Mouse (Mus musculus): ENCODE measurements around the gene Hs3st6. TPM values are rescaled to one million over a fixed set of nuclear protein-coding genes. Genes with fewer than 3 reads are reported as not detected.
A peak's percentile ranks its signal among the peaks of the same experiment; 100 is the strongest.

The Hs3st6 gene
- polyA plus RNA-seq, 1 experiment from 2014 or later: 0.28 TPM

DNA sequence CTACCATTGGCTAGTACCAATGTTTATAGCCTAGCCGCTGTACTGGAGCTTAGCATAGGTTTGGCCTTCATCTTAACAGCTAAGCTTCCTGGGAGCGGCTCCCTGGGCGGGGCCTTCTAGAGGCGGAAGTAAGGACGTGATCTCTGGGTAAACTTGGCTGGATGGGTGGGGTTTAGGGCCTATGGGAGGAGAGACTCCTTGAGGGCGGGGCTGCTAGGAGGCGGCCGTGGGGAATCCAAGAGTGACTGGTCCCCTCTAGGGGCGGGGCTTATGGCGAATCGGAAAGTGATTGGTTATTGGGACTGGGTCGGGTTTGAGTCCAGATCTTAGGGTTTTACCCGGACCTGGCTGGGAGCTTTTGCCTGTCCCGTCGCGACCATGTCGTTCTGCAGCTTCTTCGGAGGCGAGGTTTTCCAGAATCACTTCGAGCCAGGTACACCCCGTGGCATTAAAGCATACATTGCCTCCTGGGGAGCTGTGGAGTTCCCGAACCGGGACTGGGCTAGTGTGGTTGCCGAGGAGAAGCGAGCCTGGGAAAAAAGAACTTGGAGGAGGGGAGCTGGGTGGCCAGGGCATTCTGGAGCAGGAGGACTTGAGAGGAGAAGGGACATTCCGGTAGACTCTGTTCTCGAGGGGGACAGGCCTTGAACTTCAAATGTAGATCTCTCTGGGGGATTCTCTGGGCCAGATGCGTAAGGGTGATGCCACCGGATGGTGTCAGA, 16.3 kb upstream of the Hs3st6 start, which contains the start of gene Msrb1:
Gene Msrb1 (plus strand): TSS at position 313 of the 722 bp plus-strand sequence.
- under 1% methylated on average over 29 of the region's 29 CpGs for WGBS
- Histone ChIP-seq H3K9ac (ENCODE audit: low read depth, low read length) (peak within 1 kb of the TSS; percentile 81), H3K4me3 (ENCODE audit: low read length) (peak within 1 kb of the TSS; percentile 71), H3K4me2 (ENCODE audit: low read depth, low read length) (peak within 1 kb of the TSS; percentile 91), H3K27me3 (replicated peaks; ENCODE audit: control insufficient read depth, insufficient read depth, low read length) (no peaks in the 10 kb centered on the region), H3K9me3 (ENCODE audit: control insufficient read depth, low read length) (no peaks in the 10 kb centered on the region), H3K36me3 (ENCODE audit: control insufficient read depth, insufficient read depth, low read length) (no peaks in the 10 kb centered on the region), H3K4me1 (ENCODE audit: control insufficient read depth, insufficient read depth, low read length) (peaks cover 18% of the 10 kb centered on the region), H3K27ac (ENCODE audit: low read length) (peak within 1 kb of the TSS; percentile 83)
- ATAC-seq: peak; percentile 97

DNA sequence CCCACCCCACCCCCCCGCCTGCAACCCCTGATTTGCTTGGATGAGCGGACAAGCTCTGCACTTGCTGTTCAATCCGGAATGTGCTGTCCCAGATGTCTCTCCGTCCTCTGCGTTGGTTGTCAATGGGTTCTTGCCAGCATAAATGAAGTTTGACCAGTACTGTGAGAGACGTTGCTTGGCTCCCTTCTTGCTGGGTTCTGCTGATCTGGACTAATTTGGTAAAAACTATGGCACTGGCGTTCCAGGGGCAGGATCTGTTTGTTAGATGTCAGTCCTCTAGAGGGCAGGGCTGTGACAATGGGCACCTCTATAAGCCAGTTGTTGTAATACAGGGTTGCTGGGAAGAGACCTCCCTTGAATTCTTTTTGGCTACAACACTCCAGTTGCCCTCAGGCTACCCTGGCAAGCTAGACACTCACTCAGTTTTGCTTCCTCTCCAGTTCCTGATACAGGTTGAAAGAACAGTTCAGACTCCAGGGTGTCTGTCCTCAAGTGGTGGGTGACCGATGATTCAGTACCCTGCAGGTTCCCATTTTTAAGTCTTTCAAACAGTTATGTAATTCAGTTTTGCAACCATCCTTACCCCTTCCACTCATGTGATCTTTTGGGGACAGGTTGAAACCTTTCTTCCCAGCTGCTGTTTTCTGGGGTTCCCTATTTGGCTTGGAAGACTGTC, 15.5 kb upstream of the Hs3st6 start:
- no peak overlapping the region for H3K27ac ChIP-seq (ENCODE audit: low read length)
- WGBS: 29% methylated on average over 8 of the region's 8 CpGs
- H3K36me3 ChIP-seq (ENCODE audit: control insufficient read depth, insufficient read depth, low read length): no peaks in the 10 kb centered on the region
- peaks cover 18% of the 10 kb centered on the region for H3K4me1 ChIP-seq (ENCODE audit: control insufficient read depth, insufficient read depth, low read length)
- H3K27me3 ChIP-seq (replicated peaks; ENCODE audit: control insufficient read depth, insufficient read depth, low read length): no peaks in the 10 kb centered on the region
- H3K9ac ChIP-seq (ENCODE audit: low read depth, low read length): peak overlapping the region; percentile 81
- no peak for ATAC-seq
- peak overlapping the region; percentile 71 for H3K4me3 ChIP-seq (ENCODE audit: low read length)
- H3K4me2 ChIP-seq (ENCODE audit: low read depth, low read length): peak overlapping the region; percentile 91
- H3K9me3 ChIP-seq (ENCODE audit: control insufficient read depth, low read length): no peaks in the 10 kb centered on the region

DNA sequence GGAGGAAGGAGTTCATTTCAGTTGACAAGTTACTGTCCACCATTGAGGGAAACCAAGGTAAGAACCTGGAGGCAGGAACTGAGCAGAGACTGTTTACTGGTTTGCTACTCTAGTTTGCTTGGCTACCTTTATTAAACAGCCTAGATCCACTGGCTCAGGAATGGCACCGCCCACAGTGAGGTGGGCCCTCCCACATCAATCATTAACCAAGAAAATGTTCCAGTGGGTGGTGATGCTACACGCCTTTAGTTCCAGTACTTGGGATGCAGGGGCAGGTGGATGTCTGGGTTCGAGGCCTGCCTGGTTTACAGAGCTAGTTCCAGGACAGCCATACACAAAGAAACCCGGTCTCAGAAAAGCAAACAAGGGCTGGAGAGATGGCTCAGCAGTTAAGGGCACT, 14.6 kb upstream of the Hs3st6 start:
- WGBS: 73% methylated on average over 4 of the region's 4 CpGs
- H3K4me2 ChIP-seq (ENCODE audit: low read depth, low read length): no peak overlapping the region
- ATAC-seq: no peak
- no peaks in the 10 kb centered on the region for H3K9me3 ChIP-seq (ENCODE audit: control insufficient read depth, low read length)
- no peaks in the 10 kb centered on the region for H3K36me3 ChIP-seq (ENCODE audit: control insufficient read depth, insufficient read depth, low read length)
- H3K4me3 ChIP-seq (ENCODE audit: low read length): no peak overlapping the region; the same call in 1 of the 2 replicates
- H3K9ac ChIP-seq (ENCODE audit: low read depth, low read length): no peak overlapping the region
- H3K27me3 ChIP-seq (replicated peaks; ENCODE audit: control insufficient read depth, insufficient read depth, low read length): no peaks in the 10 kb centered on the region
- no peak overlapping the region for H3K27ac ChIP-seq (ENCODE audit: low read length)
- H3K4me1 ChIP-seq (ENCODE audit: control insufficient read depth, insufficient read depth, low read length): peaks cover 18% of the 10 kb centered on the region

DNA sequence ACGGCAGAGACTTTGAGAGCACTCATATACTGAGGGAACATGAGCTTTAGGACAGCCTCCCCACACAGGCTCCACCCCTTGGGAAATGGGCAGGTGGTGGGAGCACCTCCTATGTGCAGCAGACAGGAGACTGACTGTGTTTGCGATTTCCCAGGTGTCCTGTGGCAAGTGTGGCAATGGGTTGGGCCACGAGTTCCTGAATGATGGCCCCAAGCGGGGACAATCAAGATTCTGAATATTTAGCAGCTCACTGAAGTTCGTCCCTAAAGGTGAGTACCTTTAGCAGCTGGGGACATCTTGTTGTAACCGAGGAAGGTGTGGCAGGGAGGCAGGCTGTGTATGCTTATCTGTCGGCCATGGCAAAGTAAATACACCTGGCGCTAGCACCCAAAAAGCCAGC, 12.9 kb upstream of the Hs3st6 start:
- no peak overlapping the region for H3K9ac ChIP-seq (ENCODE audit: low read depth, low read length)
- H3K4me1 ChIP-seq (ENCODE audit: control insufficient read depth, insufficient read depth, low read length): peaks cover 18% of the 10 kb centered on the region
- no peaks in the 10 kb centered on the region for H3K9me3 ChIP-seq (ENCODE audit: control insufficient read depth, low read length)
- no peak overlapping the region for H3K4me3 ChIP-seq (ENCODE audit: low read length)
- 0 out of 2 replicates have a peak overlapping the region, but pooled peaks have one; percentile 8 for H3K27ac ChIP-seq (ENCODE audit: low read length)
- H3K4me2 ChIP-seq (ENCODE audit: low read depth, low read length): no peak overlapping the region
- no peak for ATAC-seq
- H3K36me3 ChIP-seq (ENCODE audit: control insufficient read depth, insufficient read depth, low read length): no peaks in the 10 kb centered on the region
- WGBS: 64% methylated on average over 8 of the region's 8 CpGs
- no peaks in the 10 kb centered on the region for H3K27me3 ChIP-seq (replicated peaks; ENCODE audit: control insufficient read depth, insufficient read depth, low read length)

DNA sequence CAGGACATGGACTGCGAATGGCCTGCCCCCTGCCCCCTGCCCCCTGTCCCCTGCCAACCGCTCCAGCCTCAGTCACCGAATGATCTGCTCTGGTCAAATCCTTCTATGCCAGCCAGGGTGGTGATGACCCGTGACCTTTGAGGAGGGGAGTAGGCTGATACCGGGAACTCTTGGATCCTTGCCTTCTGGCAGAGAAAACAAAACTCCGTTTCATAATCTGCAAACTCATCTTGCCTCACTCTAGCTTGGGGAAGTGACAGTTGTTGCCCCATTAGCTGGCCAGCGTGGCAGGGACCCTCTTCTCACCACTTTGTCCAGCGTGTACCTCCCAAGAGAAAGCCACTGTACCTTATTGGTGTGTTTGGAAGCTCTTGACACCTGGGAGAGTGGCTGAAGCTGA, 10.5 kb upstream of the Hs3st6 start:
- no peaks in the 10 kb centered on the region for H3K9me3 ChIP-seq (ENCODE audit: control insufficient read depth, low read length)
- H3K27ac ChIP-seq (ENCODE audit: low read length): no peak overlapping the region
- H3K4me3 ChIP-seq (ENCODE audit: low read length): no peak overlapping the region
- H3K9ac ChIP-seq (ENCODE audit: low read depth, low read length): no peak overlapping the region
- peaks cover 14% of the 10 kb centered on the region for H3K4me1 ChIP-seq (ENCODE audit: control insufficient read depth, insufficient read depth, low read length)
- WGBS: 81% methylated on average over 8 of the region's 8 CpGs
- no peak for ATAC-seq
- no peak overlapping the region for H3K4me2 ChIP-seq (ENCODE audit: low read depth, low read length)
- no peaks in the 10 kb centered on the region for H3K36me3 ChIP-seq (ENCODE audit: control insufficient read depth, insufficient read depth, low read length)
- H3K27me3 ChIP-seq (replicated peaks; ENCODE audit: control insufficient read depth, insufficient read depth, low read length): no peaks in the 10 kb centered on the region

DNA sequence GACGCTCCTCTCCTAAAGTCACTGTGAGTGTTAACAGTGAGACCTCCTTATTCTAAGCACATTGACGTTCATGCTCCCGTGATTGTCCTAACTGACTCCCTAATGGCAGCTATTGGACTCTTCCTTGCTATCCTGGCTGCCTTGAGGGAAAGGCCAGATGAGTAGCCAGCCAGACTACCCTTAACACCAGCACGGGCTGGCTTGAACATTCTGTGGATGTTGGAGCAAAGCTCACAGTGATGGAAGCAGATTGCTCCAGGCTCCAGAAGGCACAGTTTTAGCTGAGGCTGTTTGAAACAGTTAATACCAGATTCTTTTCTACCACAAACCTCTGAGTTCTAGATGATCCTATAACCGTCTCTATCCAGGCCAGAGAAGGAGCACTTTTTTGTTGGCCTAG, 8.9 kb upstream of the Hs3st6 start:
- Histone ChIP-seq H3K4me3 (ENCODE audit: low read length) (no peak overlapping the region), H3K27me3 (replicated peaks; ENCODE audit: control insufficient read depth, insufficient read depth, low read length) (no peaks in the 10 kb centered on the region), H3K9ac (ENCODE audit: low read depth, low read length) (no peak overlapping the region), H3K27ac (ENCODE audit: low read length) (no peak overlapping the region), H3K9me3 (ENCODE audit: control insufficient read depth, low read length) (no peaks in the 10 kb centered on the region), H3K4me1 (ENCODE audit: control insufficient read depth, insufficient read depth, low read length) (peaks cover 6% of the 10 kb centered on the region; the same call in 1 of the 2 replicates), H3K36me3 (ENCODE audit: control insufficient read depth, insufficient read depth, low read length) (no peaks in the 10 kb centered on the region), H3K4me2 (ENCODE audit: low read depth, low read length) (no peak overlapping the region)
- no peak for ATAC-seq
- WGBS: 76% methylated on average over 5 of the region's 5 CpGs

DNA sequence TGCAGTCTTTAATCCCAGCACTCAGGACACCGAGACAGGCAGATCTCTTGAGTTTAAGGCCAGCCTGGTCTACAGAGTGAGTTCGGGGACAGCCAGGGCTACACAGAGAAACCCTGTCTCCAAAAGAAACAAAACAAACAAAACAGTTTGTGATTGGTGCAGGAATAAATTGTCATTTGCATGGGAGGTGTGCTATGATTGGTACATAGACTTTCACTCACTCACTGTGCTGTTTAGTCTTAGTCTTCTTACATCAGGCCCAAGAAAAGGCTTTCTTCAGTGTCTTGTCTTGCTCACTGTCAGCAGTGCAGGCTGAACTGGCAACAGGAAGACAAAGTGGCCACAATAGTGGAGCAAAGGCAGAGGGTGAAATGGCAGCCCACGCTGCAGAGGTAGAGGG, 8.4 kb upstream of the Hs3st6 start:
- H3K36me3 ChIP-seq (ENCODE audit: control insufficient read depth, insufficient read depth, low read length): no peaks in the 10 kb centered on the region
- WGBS: 77% methylated on average over 3 of the region's 3 CpGs
- H3K9ac ChIP-seq (ENCODE audit: low read depth, low read length): no peak overlapping the region
- ATAC-seq: no peak
- H3K27me3 ChIP-seq (replicated peaks; ENCODE audit: control insufficient read depth, insufficient read depth, low read length): no peaks in the 10 kb centered on the region
- no peak overlapping the region for H3K27ac ChIP-seq (ENCODE audit: low read length)
- H3K4me3 ChIP-seq (ENCODE audit: low read length): no peak overlapping the region
- H3K9me3 ChIP-seq (ENCODE audit: control insufficient read depth, low read length): no peaks in the 10 kb centered on the region
- H3K4me1 ChIP-seq (ENCODE audit: control insufficient read depth, insufficient read depth, low read length): peaks cover 6% of the 10 kb centered on the region; the same call in 1 of the 2 replicates
- H3K4me2 ChIP-seq (ENCODE audit: low read depth, low read length): no peak overlapping the region

DNA sequence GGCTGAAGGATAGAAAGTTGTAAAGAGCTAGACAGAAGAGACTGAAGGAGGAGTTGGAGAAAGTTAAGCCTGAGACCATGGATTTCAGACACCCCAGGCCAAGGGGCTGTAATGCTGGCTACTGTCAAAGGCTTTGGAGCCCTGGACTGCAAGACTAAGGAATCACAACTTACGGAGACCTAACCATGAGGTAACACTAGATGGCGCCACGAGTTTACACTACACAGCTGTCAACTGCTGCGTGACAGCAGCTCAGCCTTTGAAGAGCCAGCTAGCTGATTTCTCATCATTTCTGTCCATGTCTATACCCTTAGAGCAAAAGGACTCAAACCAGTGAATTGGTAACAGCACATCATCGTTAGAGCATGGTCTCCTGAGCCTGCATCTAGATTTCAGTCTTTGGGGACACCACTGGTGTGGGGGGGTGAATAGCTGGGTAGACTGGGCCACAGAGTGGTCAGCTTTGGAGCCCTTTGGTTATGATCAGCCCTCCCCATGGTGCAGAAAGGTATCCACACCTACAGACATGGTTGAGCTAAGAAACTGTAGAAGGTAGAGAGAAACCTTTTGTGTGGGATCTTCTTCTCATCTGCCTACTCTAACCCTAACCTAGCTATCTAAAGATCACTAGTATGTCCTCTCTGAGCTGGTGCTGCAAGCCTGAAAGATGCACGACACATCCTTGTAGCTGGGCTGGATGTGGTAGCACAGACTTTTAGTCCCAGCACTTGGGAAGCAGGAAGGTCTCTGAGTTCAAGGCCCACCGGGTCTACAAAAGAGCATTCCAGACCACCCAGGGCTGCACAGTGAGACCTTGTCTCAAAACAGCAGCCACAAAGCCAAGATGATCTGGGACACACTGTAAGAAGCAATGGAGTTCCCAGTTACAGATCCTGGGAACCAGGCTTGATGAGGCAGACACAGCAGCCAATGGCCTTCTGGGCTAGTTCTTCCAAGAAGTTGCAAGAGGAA, 7.0 kb upstream of the Hs3st6 start:
- H3K36me3 ChIP-seq (ENCODE audit: control insufficient read depth, insufficient read depth, low read length): no peaks in the 10 kb centered on the region
- ATAC-seq: peak; percentile 73
- 22% methylated on average over 7 of the region's 7 CpGs for WGBS

DNA sequence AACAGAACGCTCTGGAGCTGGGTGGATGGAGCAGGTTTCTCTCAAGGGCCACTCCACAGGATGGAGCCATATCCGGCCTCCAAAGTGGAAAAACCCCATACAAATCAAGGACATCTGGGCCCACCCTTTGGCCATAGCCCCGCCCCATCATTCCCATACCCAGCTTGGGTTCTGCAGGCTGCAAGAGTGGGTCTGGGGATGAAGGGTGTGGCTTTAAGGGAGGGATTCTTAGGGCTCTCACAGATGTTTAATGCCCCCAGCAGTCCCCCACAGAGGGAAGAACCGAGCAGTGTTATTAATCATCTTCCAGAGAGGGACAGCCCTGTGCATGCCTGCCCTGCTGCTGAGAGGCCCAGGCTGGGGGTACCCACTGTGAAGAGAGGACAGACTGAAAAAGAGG, 5.8 kb upstream of the Hs3st6 start:
- Histone ChIP-seq H3K27me3 (replicated peaks; ENCODE audit: control insufficient read depth, insufficient read depth, low read length) (peaks cover 18% of the 10 kb centered on the region), H3K4me3 (ENCODE audit: low read length) (no peak overlapping the region), H3K9me3 (ENCODE audit: control insufficient read depth, low read length) (no peaks in the 10 kb centered on the region), H3K4me2 (ENCODE audit: low read depth, low read length) (no peak overlapping the region), H3K27ac (ENCODE audit: low read length) (no peak overlapping the region), H3K4me1 (ENCODE audit: control insufficient read depth, insufficient read depth, low read length) (peaks cover 6% of the 10 kb centered on the region; the same call in 1 of the 2 replicates), H3K9ac (ENCODE audit: low read depth, low read length) (no peak overlapping the region), H3K36me3 (ENCODE audit: control insufficient read depth, insufficient read depth, low read length) (no peaks in the 10 kb centered on the region)
- no peak for ATAC-seq
- WGBS: 43% methylated on average over 4 of the region's 4 CpGs

More for the DNA sequence above, 7.0 kb upstream of the Hs3st6 start:
- Histone ChIP-seq H3K9me3 (ENCODE audit: control insufficient read depth, low read length) (no peaks in the 10 kb centered on the region), H3K27me3 (replicated peaks; ENCODE audit: control insufficient read depth, insufficient read depth, low read length) (peaks cover 9% of the 10 kb centered on the region; the same call in 1 of the 2 replicates), H3K9ac (ENCODE audit: low read depth, low read length) (no peak overlapping the region), H3K4me2 (ENCODE audit: low read depth, low read length) (no peak overlapping the region), H3K4me1 (ENCODE audit: control insufficient read depth, insufficient read depth, low read length) (peaks cover 6% of the 10 kb centered on the region; the same call in 1 of the 2 replicates), H3K27ac (ENCODE audit: low read length) (no peak overlapping the region), H3K4me3 (ENCODE audit: low read length) (no peak overlapping the region)
